Mouse (Mus musculus) small intestine, adult 2 months (tissue): ENCODE measurements at regions not wholly inside any gene's neighbourhood (a gene's known extent, or its start where the extent isn't known, plus 50 kb on each side); places are given as distances from the start of the nearest gene placed in this dataset.

ENCODE experiments used
- CTCF ChIP-seq: fragments of 200-500 bp; IDR thresholded peaks from 2 replicates; pipeline ENCODE4 v1.5.1; 2012; ENCODE audit warnings: low read depth, mild to moderate bottlenecking, control low read depth, inconsistent platforms, low read length, moderate library complexity, mixed read lengths; ENCODE audit not compliant: insufficient replicate concordance, insufficient read length; ENCODE audit errors: extremely low read depth
- POLR2A ChIP-seq: fragments of 200-500 bp; IDR thresholded peaks from 2 replicates; pipeline ENCODE4 v1.6.1; 2012; ENCODE audit warnings: low read depth, mild to moderate bottlenecking, control low read depth, inconsistent platforms, low read length, moderate library complexity

- TF ChIP-seq CTCF (no peak), POLR2A (no peak)
Observed at GRCm38 (mm10) chr3:82259986-82260652, 97.7 kb upstream of the Map9 start.
